In the genomic region with DNA sequence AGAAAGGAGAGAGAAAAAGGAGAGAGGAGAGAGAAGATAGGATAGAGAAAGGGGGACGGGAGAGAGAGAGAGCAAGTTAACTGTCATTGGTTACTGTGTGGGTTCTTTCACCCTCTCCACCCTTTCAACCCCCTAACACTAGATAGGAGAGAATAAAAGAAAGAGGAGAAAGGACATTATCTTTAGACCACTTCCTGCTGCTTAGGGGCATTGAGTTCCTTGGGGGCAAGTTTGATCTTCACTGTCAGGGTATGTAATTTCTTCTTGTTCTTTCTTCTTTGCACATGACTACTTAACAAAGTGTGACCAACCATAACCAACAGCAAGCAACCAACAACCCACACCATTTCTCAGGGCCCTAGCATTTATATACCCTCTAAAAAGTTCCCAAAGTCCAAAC, we compare ENCODE assay signal across 25 mouse cellular contexts. TPM values are rescaled to one million over a fixed set of nuclear protein-coding genes. Genes with fewer than 3 reads are reported as not detected.
DNase-seq lines count a peak whose midpoint lies in the region; TF ChIP-seq lines count a peak whose summit lies in the region.
"Had no signal": no experiment of that assay in that cellular context is flagged by ENCODE, and none has a peak within 500 bp of the region (broad histone marks: within the 10 kb centered on the region; RNA-seq: fewer than 3 reads in every experiment).

No protein-coding gene starts in this region.

- H3K27me3 ChIP-seq in MEL (ENCODE audit: control insufficient read depth in 1 of 2, insufficient read depth in 2 of 2, low read length in 2 of 2) = no peaks in the 10 kb centered on the region

- no peak for TF ChIP-seq CTCF in MEL (IDR thresholded peaks at IDR 0.05 in 2 of 3, conservative IDR thresholded peaks at IDR 0.05 in 1 of 3; ENCODE audit: control insufficient read depth in 1 of 3, insufficient read depth in 1 of 3, low read depth in 2 of 3, low read length in 3 of 3, poor library complexity in 1 of 3, severe bottlenecking in 1 of 3)

- TF ChIP-seq EP300 in MEL (IDR thresholded peaks at IDR 0.05; ENCODE audit: low read depth in 1 of 2, low read length in 2 of 2) = peak; percentile 69 to 76

- no peaks in the 10 kb centered on the region for H3K9me3 ChIP-seq in MEL (replicated peaks; ENCODE audit: insufficient read depth, low read length)
- H3K9me3 ChIP-seq: G1E had no signal

- peak; percentile 14 for DNase-seq in heart, adult 11 months
- DNase-seq in heart, adult 18-20 months = no peak
- DNase-seq in MEL (ENCODE audit: low read depth, low spot score) = peak; percentile 60
- no peak for DNase-seq in cerebellum, adult 11-12 months
- DNase-seq: adrenal gland, adult 2 months; adrenal gland, adult 8-10 months; adrenal gland, postnatal 10 days; adrenal gland, postnatal 14 days; adrenal gland, postnatal 25 days; adrenal gland, postnatal 36 days; B cell, adult 2 months; cerebellum, adult 11 months; cerebellum, adult 18-20 months; cerebellum, adult 2 months; cerebellum, adult 8-10 months had no signal

- H3K36me3 ChIP-seq in MEL (ENCODE audit: control insufficient read depth in 1 of 2, insufficient read depth in 2 of 2, low read length in 2 of 2) = peaks cover 3 to 26% of the 10 kb centered on the region in 2 experiments

- peak in 1 of 2 experiments; percentile 38; a peak in 1 of 4 replicates for TF ChIP-seq POLR2A in MEL (IDR thresholded peaks at IDR 0.05; ENCODE audit: control insufficient read depth in 1 of 2, insufficient read depth in 1 of 2, low read depth in 1 of 2, low read length in 2 of 2, poor library complexity in 1 of 2)

- no peak overlapping the region; a peak in 1 of 4 replicates for H3K4me3 ChIP-seq in MEL (ENCODE audit: control insufficient read depth in 1 of 2, insufficient read depth in 1 of 2, low read depth in 2 of 2, low read length in 2 of 2)

- peaks cover 8% of the 10 kb centered on the region for H3K79me2 ChIP-seq in MEL (ENCODE audit: control insufficient read depth, insufficient read depth, low read length, poor library complexity)

- peak overlapping the region; percentile 20; the same call in 1 of the 2 replicates for H3K9ac ChIP-seq in MEL (ENCODE audit: control insufficient read depth, low read depth, low read length, poor library complexity, severe bottlenecking)

- TF ChIP-seq RAD21 in MEL (IDR thresholded peaks at IDR 0.05; ENCODE audit: low read depth, low read length) = no peak

- H3K27ac ChIP-seq in MEL (ENCODE audit: control insufficient read depth, low read depth, low read length) = peak overlapping the region; percentile 83

- peaks cover 12 to 25% of the 10 kb centered on the region in 2 experiments for H3K4me1 ChIP-seq in MEL (ENCODE audit: control insufficient read depth in 1 of 2, insufficient read depth in 2 of 2, low read length in 2 of 2)

TF ChIP-seq in MEL, 35 proteins besides CTCF, POLR2A, EP300 and RAD21:
- no peak for TF ChIP-seq SMC3 (IDR thresholded peaks at IDR 0.05; ENCODE audit: low read depth, low read length)
- no peak for TF ChIP-seq CHD1 (IDR thresholded peaks at IDR 0.05; ENCODE audit: low read depth, low read length)
- no peak for TF ChIP-seq TAL1 (IDR thresholded peaks at IDR 0.05; ENCODE audit: low read length)
- TF ChIP-seq ETS1 (IDR thresholded peaks at IDR 0.05; ENCODE audit: low read depth, low read length) = peak; percentile 37; the same call in 1 of the 2 replicates
- TF ChIP-seq USF2 (IDR thresholded peaks at IDR 0.05; ENCODE audit: borderline replicate concordance in 1 of 2, insufficient read depth in 1 of 2, low read depth in 1 of 2, low read length in 2 of 2) = no peak
- TF ChIP-seq CHD2 (IDR thresholded peaks at IDR 0.05; ENCODE audit: low read length) = no peak
- TF ChIP-seq GABPA (IDR thresholded peaks at IDR 0.05; ENCODE audit: low read depth, low read length) = no peak
- TF ChIP-seq JUND (IDR thresholded peaks at IDR 0.05; ENCODE audit: low read depth, low read length) = 0 out of 2 replicates have a peak, but pooled peaks have one; percentile 15
- TF ChIP-seq HCFC1 (IDR thresholded peaks at IDR 0.05; ENCODE audit: low read depth, low read length) = no peak
- no peak for TF ChIP-seq KAT2A (conservative IDR thresholded peaks at IDR 0.05; ENCODE audit: low read depth, low read length)
- TF ChIP-seq MEF2A (IDR thresholded peaks at IDR 0.05; ENCODE audit: extremely low read depth, insufficient replicate concordance, low read depth, low read length, poor library complexity, severe bottlenecking) = no peak
- no peak for TF ChIP-seq POLR2AphosphoS5 (IDR thresholded peaks at IDR 0.05; ENCODE audit: borderline replicate concordance, low read depth, low read length)
- TF ChIP-seq E2F4 (IDR thresholded peaks at IDR 0.05; ENCODE audit: borderline replicate concordance, low read depth, low read length) = no peak
- TF ChIP-seq GATA1 (IDR thresholded peaks at IDR 0.05; ENCODE audit: low read depth, low read length) = peak; percentile 68
- no peak for TF ChIP-seq ZC3H11A (IDR thresholded peaks at IDR 0.05; ENCODE audit: low read depth, low read length)
- TF ChIP-seq UBTF (IDR thresholded peaks at IDR 0.05; ENCODE audit: borderline replicate concordance, insufficient read depth, low read depth, low read length) = no peak
- TF ChIP-seq MYC (IDR thresholded peaks at IDR 0.05; ENCODE audit: low read depth, low read length) = 0 out of 2 replicates have a peak, but pooled peaks have one; percentile 36
- TF ChIP-seq BHLHE40 (IDR thresholded peaks at IDR 0.05; ENCODE audit: borderline replicate concordance, low read depth, low read length) = no peak
- 0 out of 2 replicates have a peak, but pooled peaks have one; percentile 28 for TF ChIP-seq MAZ (IDR thresholded peaks at IDR 0.05; ENCODE audit: low read depth, low read length)
- TF ChIP-seq NELFE (IDR thresholded peaks at IDR 0.05; ENCODE audit: low read depth, low read length) = peak; percentile 41; the same call in 1 of the 2 replicates
- TF ChIP-seq MAX (IDR thresholded peaks at IDR 0.05; ENCODE audit: low read length) = no peak
- TF ChIP-seq TCF12 (IDR thresholded peaks at IDR 0.05; ENCODE audit: low read depth, low read length) = no peak
- TF ChIP-seq NRF1 (IDR thresholded peaks at IDR 0.05; ENCODE audit: insufficient read depth, low read depth, low read length, poor library complexity, severe bottlenecking) = no peak
- TF ChIP-seq TBP (IDR thresholded peaks at IDR 0.05; ENCODE audit: low read depth, low read length) = peak; percentile 68
- no peak for TF ChIP-seq USF1 (IDR thresholded peaks at IDR 0.05; ENCODE audit: low read depth, low read length)
- TF ChIP-seq MAFK (IDR thresholded peaks at IDR 0.05; ENCODE audit: borderline replicate concordance, low read depth, low read length) = no peak
- no peak for TF ChIP-seq ZNF384 (IDR thresholded peaks at IDR 0.05; ENCODE audit: low read depth, low read length)
- TF ChIP-seq SIN3A (IDR thresholded peaks at IDR 0.05; ENCODE audit: low read length) = 0 out of 2 replicates have a peak, but pooled peaks have one; percentile 19
- no peak for TF ChIP-seq ZKSCAN1 (IDR thresholded peaks at IDR 0.05; ENCODE audit: low read depth, low read length)
- no peak; the same call in 1 of the 2 replicates for TF ChIP-seq ZMIZ1 (IDR thresholded peaks at IDR 0.05; ENCODE audit: low read depth, low read length)
- no peak for TF ChIP-seq ELF1 (IDR thresholded peaks at IDR 0.05; ENCODE audit: low read depth, low read length)
- 0 out of 2 replicates have a peak, but pooled peaks have one; percentile 34 for TF ChIP-seq MXI1 (IDR thresholded peaks at IDR 0.05; ENCODE audit: low read depth, low read length)
- no peak for TF ChIP-seq POLR2AphosphoS2 (IDR thresholded peaks at IDR 0.05; ENCODE audit: low read length)
- no peak for TF ChIP-seq MYB (IDR thresholded peaks at IDR 0.05; ENCODE audit: low read depth, low read length)
- no peak for TF ChIP-seq RCOR1 (IDR thresholded peaks at IDR 0.05; ENCODE audit: low read depth, low read length)

RNA-seq across cellular contexts. Expression of gene Knstrn, which starts 1.1 kb away (rescaled TPM):
- 1 to 10 TPM in 1 of 2 experiments, under 1 TPM in 1; 0.85 to 1.6 TPM for total RNA-seq in heart, adult 18-20 months (2021)
- total RNA-seq in MEL (2012; rRNA removed) = 80.6 and 83.6 TPM in 2 replicates
- 100 to 1,000 TPM; 132 to 138 TPM for polyA plus RNA-seq in MEL (2012; ENCODE audit: insufficient read depth in 1 of 2, insufficient read length in 2 of 2, low read depth in 1 of 2, low replicate concordance in 2 of 2, missing spikeins in 1 of 2)

RNA-seq across cellular contexts. Expression of gene Disp2, which starts 33.2 kb away (rescaled TPM):
- total RNA-seq in heart, adult 18-20 months (2021) = under 1 TPM in 1 of 2 experiments, not detected in 1; 0.07 TPM
- 0.15 and 0.29 TPM in 2 replicates for total RNA-seq in MEL (2012; rRNA removed)
- under 1 TPM in 1 of 2 experiments, not detected in 1; 0.43 TPM for polyA plus RNA-seq in MEL (2012; ENCODE audit: insufficient read depth in 1 of 2, insufficient read length in 2 of 2, low read depth in 1 of 2, low replicate concordance in 2 of 2, missing spikeins in 1 of 2)
- total RNA-seq: CH12.LX had no signal
- polyA plus RNA-seq: CD4-positive, CD25-positive, alpha-beta regulatory T cell, adult 4 months had no signal

RNA-seq across cellular contexts. Expression of gene Phgr1, which starts 40.2 kb away (rescaled TPM):
- total RNA-seq in heart, adult 18-20 months (2021) = not detected
- not detected in 2 replicates for total RNA-seq in MEL (2012; rRNA removed)
- not detected for polyA plus RNA-seq in MEL (2012; ENCODE audit: insufficient read depth in 1 of 2, insufficient read length in 2 of 2, low read depth in 1 of 2, low replicate concordance in 2 of 2, missing spikeins in 1 of 2)
- total RNA-seq: adrenal gland, adult 18-20 months; adrenal gland, adult 2 months; adrenal gland, adult 8-10 months; adrenal gland, postnatal 10 days; adrenal gland, postnatal 14 days; adrenal gland, postnatal 25 days; adrenal gland, postnatal 36 days; adrenal gland, postnatal 4 days; CH12.LX; ES-E14; G1E had no signal
- polyA plus RNA-seq: activated CD4-positive, CD25-positive, alpha-beta regulatory T cell, adult 4 months; adrenal gland, adult 2 months; brain, embryonic 14.5 days; C2C12; CD4-positive, CD25-positive, alpha-beta regulatory T cell, adult 4 months; cerebellum, adult 2 months; G1E; Patski had no signal

RNA-seq across cellular contexts. Expression of gene Ivd, which starts 49.0 kb away (rescaled TPM):
- total RNA-seq in heart, adult 18-20 months (2021) = 100 to 1,000 TPM; 410 to 473 TPM
- 17.1 and 21.2 TPM in 2 replicates for total RNA-seq in MEL (2012; rRNA removed)
- 10 to 100 TPM in 1 of 2 experiments, not detected in 1; 33.4 TPM for polyA plus RNA-seq in MEL (2012; ENCODE audit: insufficient read depth in 1 of 2, insufficient read length in 2 of 2, low read depth in 1 of 2, low replicate concordance in 2 of 2, missing spikeins in 1 of 2)

RNA-seq across cellular contexts. Expression of gene Ccdc9b, which starts 50.3 kb away (rescaled TPM):
- 10 to 100 TPM; 20.8 to 25.7 TPM for total RNA-seq in heart, adult 18-20 months (2021)
- 1.3 and 1.7 TPM in 2 replicates for total RNA-seq in MEL (2012; rRNA removed)
- polyA plus RNA-seq in MEL (2012; ENCODE audit: insufficient read depth in 1 of 2, insufficient read length in 2 of 2, low read depth in 1 of 2, low replicate concordance in 2 of 2, missing spikeins in 1 of 2) = 1 to 10 TPM in 1 of 2 experiments, not detected in 1; 2.4 TPM
- total RNA-seq: CH12.LX had no signal
- polyA plus RNA-seq: activated CD4-positive, CD25-positive, alpha-beta regulatory T cell, adult 4 months; CD4-positive, CD25-positive, alpha-beta regulatory T cell, adult 4 months; G1E had no signal

Comparison
In these comparisons a context has a peak if more than half of its experiments do, and no peak if none do; other contexts are left out.
1. DNase-seq: peak in heart, adult 11 months (single experiment) and MEL (single experiment); none in heart, adult 18-20 months (0 of 2) and cerebellum, adult 11-12 months (single experiment).
2. RNA of gene Knstrn, which starts 1.1 kb away (total RNA-seq): 80.6 to 83.6 TPM in MEL; 0.85 to 1.6 TPM in heart, adult 18-20 months; every median in the first group is over 10 times any median in the second.